Mouse (Mus musculus) heart, adult 2 months (tissue): Measurements from ENCODE around the gene Ceacam16.

ENCODE experiments used
- CTCF ChIP-seq: fragments of 200-600 bp; IDR thresholded peaks from 2 replicates; pipeline ENCODE4 v1.8.1; 2022; ENCODE audit warnings: antibody characterized with exemption, mild to moderate bottlenecking, moderate library complexity
- POLR2A ChIP-seq: fragments of 200-500 bp; IDR thresholded peaks from 2 replicates; pipeline ENCODE4 v1.6.1; 2011; ENCODE audit warnings: mild to moderate bottlenecking, low read depth, low read length, control low read depth; ENCODE audit not compliant: insufficient read depth

DNA sequence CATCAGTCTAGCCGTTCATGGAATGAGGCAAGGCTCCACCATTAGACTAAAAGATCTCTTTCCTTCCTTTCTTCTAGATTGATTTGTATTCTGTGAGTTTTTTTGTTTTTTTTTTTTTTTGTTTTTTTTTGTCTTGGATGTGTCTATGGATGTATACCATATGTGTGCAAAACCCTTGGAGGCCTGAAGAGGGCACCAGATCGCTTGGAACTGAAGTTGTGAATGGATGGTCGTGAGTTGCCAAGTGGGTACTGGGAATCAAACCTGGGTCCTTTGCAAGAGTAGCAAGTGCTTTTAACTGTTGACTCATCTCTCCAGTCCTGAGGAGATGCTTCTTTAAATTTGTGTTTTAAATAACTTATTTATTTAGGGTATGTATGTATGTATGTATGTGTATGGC, 27.0 kb downstream of the Ceacam16 start:
- TF ChIP-seq CTCF (peak; percentile 46), POLR2A (no peak)
